In the genomic region with DNA sequence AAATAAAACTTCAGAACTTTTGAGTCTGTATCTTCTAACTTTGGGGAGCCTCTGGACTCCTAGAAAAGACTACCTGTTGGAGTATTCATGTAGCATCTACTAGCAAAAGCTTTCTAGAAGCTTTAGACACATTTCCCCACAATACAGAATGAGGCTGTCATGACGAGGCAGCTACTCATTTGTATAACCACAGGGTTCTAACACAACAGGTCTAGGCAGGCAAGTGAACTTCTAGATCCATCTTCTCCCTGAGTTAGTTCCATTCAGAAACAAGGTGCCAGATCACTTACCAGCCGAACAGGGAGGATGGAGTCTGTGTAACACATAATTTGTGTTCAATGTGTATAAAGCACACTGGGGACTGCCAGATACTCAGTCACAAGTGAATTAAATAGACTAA, we compare ENCODE assay signal across 29 mouse cellular contexts.
"Had no signal": no experiment of that assay in that cellular context is flagged by ENCODE, and none has a peak within 500 bp of the region (broad histone marks: within the 10 kb centered on the region; RNA-seq: fewer than 3 reads in every experiment).

No protein-coding gene starts in this region.

- H3K9me3 ChIP-seq: limb, embryonic 10.5 days; limb, embryonic 12.5 days; limb, embryonic 13.5 days; limb, embryonic 15.5 days; liver, embryonic 12.5 days; liver, embryonic 13.5 days; liver, embryonic 15.5 days; lung, embryonic 15.5 days; megakaryocyte, embryonic 14.5 days; midbrain, embryonic 10.5 days; midbrain, embryonic 12.5 days; midbrain, embryonic 13.5 days; midbrain, embryonic 15.5 days had no signal

- H3K27me3 ChIP-seq: limb, embryonic 12.5 days; limb, embryonic 13.5 days; limb, embryonic 15.5 days; liver, embryonic 12.5 days; liver, embryonic 13.5 days; liver, embryonic 15.5 days; lung, embryonic 15.5 days; megakaryocyte, embryonic 14.5 days; midbrain, embryonic 12.5 days; midbrain, embryonic 13.5 days; midbrain, embryonic 15.5 days had no signal

- H3K27ac ChIP-seq: limb, embryonic 10.5 days; limb, embryonic 12.5 days; limb, embryonic 13.5 days; limb, embryonic 15.5 days; liver, embryonic 12.5 days; liver, embryonic 13.5 days; liver, embryonic 14.5 days; liver, embryonic 15.5 days; lung, embryonic 15.5 days; macrophage; midbrain, embryonic 10.5 days; midbrain, embryonic 12.5 days; midbrain, embryonic 13.5 days; midbrain, embryonic 15.5 days had no signal

- DNase-seq: left cerebral cortex, postnatal 4 days; liver; liver, embryonic 13.5 days; liver, postnatal 0 days; lung, adult 18-20 months; lung, adult 2 months; lung, postnatal 10 days; lung, postnatal 14 days; lung, postnatal 36 days; lung, postnatal 4 days; midbrain, embryonic 14.5 days had no signal

- H3K4me2 ChIP-seq: limb, embryonic 12.5 days; limb, embryonic 13.5 days; limb, embryonic 15.5 days; liver, embryonic 11.5 days; liver, embryonic 12.5 days; liver, embryonic 13.5 days; liver, embryonic 15.5 days; lung, embryonic 14.5 days; lung, embryonic 15.5 days; midbrain, embryonic 11.5 days; midbrain, embryonic 12.5 days; midbrain, embryonic 13.5 days; midbrain, embryonic 15.5 days had no signal

- H3K36me3 ChIP-seq: limb, embryonic 10.5 days; limb, embryonic 12.5 days; limb, embryonic 13.5 days; limb, embryonic 15.5 days; liver, embryonic 12.5 days; liver, embryonic 13.5 days; liver, embryonic 15.5 days; lung, embryonic 15.5 days; midbrain, embryonic 10.5 days; midbrain, embryonic 12.5 days; midbrain, embryonic 13.5 days; midbrain, embryonic 15.5 days had no signal

- H3K4me3 ChIP-seq: limb, embryonic 10.5 days; limb, embryonic 12.5 days; limb, embryonic 13.5 days; limb, embryonic 15.5 days; liver, embryonic 12.5 days; liver, embryonic 13.5 days; liver, embryonic 15.5 days; lung, embryonic 15.5 days; megakaryocyte, embryonic 14.5 days; midbrain, embryonic 10.5 days; midbrain, embryonic 12.5 days; midbrain, embryonic 13.5 days; midbrain, embryonic 15.5 days; myocyte had no signal

- H3K4me1 ChIP-seq: limb, embryonic 10.5 days; limb, embryonic 12.5 days; limb, embryonic 13.5 days; limb, embryonic 15.5 days; lung, embryonic 15.5 days; midbrain, embryonic 10.5 days; midbrain, embryonic 12.5 days; midbrain, embryonic 13.5 days; midbrain, embryonic 15.5 days had no signal

- H3K9ac ChIP-seq: limb, embryonic 12.5 days; limb, embryonic 13.5 days; limb, embryonic 15.5 days; liver, embryonic 12.5 days; liver, embryonic 13.5 days; liver, embryonic 14.5 days; liver, embryonic 15.5 days; liver, postnatal 0 days; lung, embryonic 14.5 days; lung, embryonic 15.5 days; midbrain, embryonic 12.5 days; midbrain, embryonic 13.5 days; midbrain, embryonic 15.5 days had no signal
